Mouse (Mus musculus) lung, postnatal 0 days (tissue): Measurements from ENCODE around the gene Psma1.

Experiments used
- CTCF ChIP-seq: IDR thresholded peaks from 2 replicates; pipeline ENCODE4 v1.5.1; 2016; ENCODE audit warnings: antibody characterized with exemption, mild to moderate bottlenecking
- EP300 ChIP-seq: IDR thresholded peaks from 2 replicates; pipeline ENCODE4 v1.6.1; 2016; ENCODE audit warnings: antibody characterized with exemption, mild to moderate bottlenecking, control low read depth

GRCm38 (mm10) chr7:114301293-114301782 lies 25.4 kb upstream of the Psma1 start:
- TF ChIP-seq CTCF: no peak
- no peak for TF ChIP-seq EP300
